Mouse (Mus musculus) heart, adult 2 months (tissue): ENCODE measurements around the gene Tmem106b.

Source experiments
- CTCF ChIP-seq: fragments of 200-600 bp; IDR thresholded peaks from 2 replicates; pipeline ENCODE4 v1.8.1; 2022; ENCODE audit warnings: antibody characterized with exemption, mild to moderate bottlenecking, moderate library complexity
- EP300 ChIP-seq: fragments of 200-500 bp; IDR thresholded peaks from 2 replicates; pipeline ENCODE4 v1.6.1; 2011; ENCODE audit warnings: low read depth, low read length, control low read depth; ENCODE audit not compliant: insufficient read depth
- POLR2A ChIP-seq: fragments of 200-500 bp; IDR thresholded peaks from 2 replicates; pipeline ENCODE4 v1.6.1; 2011; ENCODE audit warnings: mild to moderate bottlenecking, low read depth, low read length, control low read depth; ENCODE audit not compliant: insufficient read depth

- TF ChIP-seq CTCF (no peak), POLR2A (no peak), EP300 (no peak)
Measured at GRCm38 (mm10) chr6:13062691-13063255, 6.8 kb upstream of the Tmem106b start.
